Mouse (Mus musculus): ENCODE measurements at regions not wholly inside any gene's neighbourhood (a gene's known extent, or its start where the extent isn't known, plus 50 kb on each side); places are given as distances from the start of the nearest gene placed in this dataset.

DNA sequence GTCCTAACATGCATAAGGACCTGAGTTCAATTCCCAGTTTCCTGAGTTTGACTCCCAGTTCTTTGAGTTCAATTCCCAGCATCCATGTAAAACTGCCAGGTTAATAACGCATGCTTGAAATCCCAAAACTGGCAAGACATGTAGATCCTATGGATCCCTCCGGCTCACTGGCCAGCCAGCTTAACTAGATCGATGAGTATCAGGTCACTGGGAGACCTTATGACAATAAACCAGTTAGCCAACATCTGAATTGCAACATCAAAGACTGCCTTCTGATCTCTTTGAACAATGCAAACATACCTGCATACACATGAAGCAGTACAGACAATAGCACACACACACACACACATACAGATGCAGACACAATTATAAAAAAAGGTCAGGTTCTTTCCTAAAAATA is 762.0 kb upstream of the Cited2 start:
- H3K4me3 ChIP-seq (ENCODE audit: low read depth, low read length) = no peak overlapping the region
- no peaks in the 10 kb centered on the region for H3K9me3 ChIP-seq (ENCODE audit: control insufficient read depth, low read depth, low read length)
- H3K27ac ChIP-seq (ENCODE audit: low read length) = no peak overlapping the region
- no peak for ATAC-seq (ENCODE audit: insufficient number of reproducible peaks, insufficient read depth, low FRiP score, low read depth)
- no peaks in the 10 kb centered on the region for H3K36me3 ChIP-seq (ENCODE audit: control insufficient read depth, insufficient read depth, low read length)
- H3K27me3 ChIP-seq (ENCODE audit: control insufficient read depth, insufficient read depth, low read length) = no peaks in the 10 kb centered on the region
- no peaks in the 10 kb centered on the region for H3K4me1 ChIP-seq (ENCODE audit: control insufficient read depth, insufficient read depth, low read length)
- no peak overlapping the region for H3K9ac ChIP-seq (replicated peaks; ENCODE audit: low read depth, low read length)
- H3K4me2 ChIP-seq (replicated peaks; ENCODE audit: low read depth, low read length) = no peak overlapping the region
- 84% methylated on average over 3 of the region's 3 CpGs for WGBS

DNA sequence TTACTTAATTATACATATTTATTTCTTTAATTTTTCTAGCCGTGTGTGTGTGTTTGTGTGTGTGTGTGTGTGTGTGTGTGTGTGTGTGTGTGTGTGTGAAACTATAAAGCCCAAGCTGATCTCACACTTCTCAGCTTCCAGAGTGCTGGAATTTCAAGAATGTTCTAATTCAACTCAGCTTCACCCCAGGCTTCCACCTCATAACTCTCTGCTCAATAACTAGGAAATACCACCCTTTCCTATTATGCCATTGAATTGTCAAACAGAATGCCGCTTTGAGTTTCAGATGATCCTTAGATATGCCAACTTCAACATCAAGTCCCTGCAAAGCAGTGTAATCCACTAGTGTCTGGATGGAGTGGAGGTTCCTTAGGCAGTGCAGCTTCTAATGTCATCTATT is 760.6 kb upstream of the Cited2 start:
- H3K4me2 ChIP-seq (replicated peaks; ENCODE audit: low read depth, low read length) = no peak overlapping the region
- no peaks in the 10 kb centered on the region for H3K27me3 ChIP-seq (ENCODE audit: control insufficient read depth, insufficient read depth, low read length)
- H3K4me3 ChIP-seq (ENCODE audit: low read depth, low read length) = no peak overlapping the region
- 57% methylated on average over 2 of the region's 2 CpGs for WGBS
- no peaks in the 10 kb centered on the region for H3K9me3 ChIP-seq (ENCODE audit: control insufficient read depth, low read depth, low read length)
- H3K27ac ChIP-seq (ENCODE audit: low read length) = no peak overlapping the region
- H3K4me1 ChIP-seq (ENCODE audit: control insufficient read depth, insufficient read depth, low read length) = no peaks in the 10 kb centered on the region
- ATAC-seq (ENCODE audit: insufficient number of reproducible peaks, insufficient read depth, low FRiP score, low read depth) = no peak
- H3K9ac ChIP-seq (replicated peaks; ENCODE audit: low read depth, low read length) = no peak overlapping the region
- no peaks in the 10 kb centered on the region for H3K36me3 ChIP-seq (ENCODE audit: control insufficient read depth, insufficient read depth, low read length)

DNA sequence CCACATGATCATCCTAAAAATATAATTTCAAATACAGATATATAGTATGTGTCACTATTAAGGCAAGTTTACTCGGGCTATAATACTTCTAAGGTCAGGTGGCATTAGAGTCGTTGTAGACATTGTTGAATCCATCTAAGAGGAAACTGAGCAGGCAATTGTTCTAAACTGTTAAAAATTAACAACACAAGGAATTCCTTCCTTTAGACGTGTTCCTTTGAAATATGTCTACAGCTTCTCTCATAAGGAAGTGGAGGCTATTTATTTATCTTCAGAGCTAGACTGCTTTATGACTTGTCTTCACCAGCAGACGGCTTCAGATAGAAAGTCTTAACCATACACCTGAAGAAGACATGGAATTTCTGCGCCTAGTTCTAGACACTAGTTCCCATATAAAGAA is 744.2 kb upstream of the Cited2 start:
- no peaks in the 10 kb centered on the region for H3K4me1 ChIP-seq (ENCODE audit: control insufficient read depth, insufficient read depth, low read length)
- ATAC-seq (ENCODE audit: insufficient number of reproducible peaks, insufficient read depth, low FRiP score, low read depth) = no peak
- H3K9me3 ChIP-seq (ENCODE audit: control insufficient read depth, low read depth, low read length) = no peaks in the 10 kb centered on the region; the same call in 1 of the 2 replicates
- no peak overlapping the region for H3K9ac ChIP-seq (replicated peaks; ENCODE audit: low read depth, low read length)
- no peak overlapping the region for H3K27ac ChIP-seq (ENCODE audit: low read length)
- H3K4me3 ChIP-seq (ENCODE audit: low read depth, low read length) = no peak overlapping the region
- H3K36me3 ChIP-seq (ENCODE audit: control insufficient read depth, insufficient read depth, low read length) = no peaks in the 10 kb centered on the region
- WGBS = 68% methylated on average over 5 of the region's 5 CpGs
- no peaks in the 10 kb centered on the region for H3K27me3 ChIP-seq (ENCODE audit: control insufficient read depth, insufficient read depth, low read length)
- no peak overlapping the region for H3K4me2 ChIP-seq (replicated peaks; ENCODE audit: low read depth, low read length)

DNA sequence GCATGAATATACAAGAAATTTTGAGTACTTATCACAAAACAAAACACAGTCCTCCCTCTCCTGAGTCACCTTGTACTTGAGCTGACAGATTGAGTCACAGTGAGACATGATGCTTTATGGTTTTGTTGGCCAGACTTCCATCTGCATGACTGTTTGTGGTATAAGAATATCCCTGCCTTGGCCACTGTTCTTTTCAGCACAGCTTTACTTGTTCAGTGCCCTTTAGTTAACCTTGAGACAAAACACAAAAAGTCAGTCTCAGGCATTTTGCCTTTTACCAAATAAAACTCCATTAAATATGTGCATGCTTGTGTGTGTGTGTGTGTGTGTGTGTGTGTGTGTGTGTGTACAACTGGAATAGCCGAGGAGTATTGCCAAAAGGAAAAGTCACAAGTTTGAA is 732.8 kb upstream of the Cited2 start:
- WGBS = 65% methylated on average over 1 of the region's 1 CpGs
- no peak for ATAC-seq (ENCODE audit: insufficient number of reproducible peaks, insufficient read depth, low FRiP score, low read depth)
- H3K4me2 ChIP-seq (replicated peaks; ENCODE audit: low read depth, low read length) = no peak overlapping the region

DNA sequence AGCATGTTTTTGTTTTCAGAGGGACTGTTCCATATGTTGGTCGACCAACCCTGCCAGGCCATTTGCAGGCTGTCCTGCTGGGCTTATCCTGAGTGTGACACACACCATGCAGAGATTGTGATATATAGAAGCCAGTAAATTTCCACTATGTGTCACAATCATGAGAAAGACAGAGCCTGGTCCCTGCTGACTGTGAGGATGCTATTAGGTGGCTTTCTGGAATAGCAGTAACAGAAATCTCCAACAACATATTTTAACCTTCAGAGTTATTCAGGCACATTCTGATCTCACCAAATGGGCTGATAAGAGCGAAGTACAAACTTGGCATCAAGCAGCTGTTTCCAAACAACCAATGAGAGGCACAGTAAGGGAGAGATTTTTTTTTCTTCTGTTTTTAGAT is 729.2 kb upstream of the Cited2 start:
- Histone ChIP-seq H3K27me3 (ENCODE audit: control insufficient read depth, insufficient read depth, low read length) (no peaks in the 10 kb centered on the region), H3K9me3 (ENCODE audit: control insufficient read depth, low read depth, low read length) (no peaks in the 10 kb centered on the region), H3K9ac (replicated peaks; ENCODE audit: low read depth, low read length) (no peak overlapping the region), H3K27ac (ENCODE audit: low read length) (no peak overlapping the region), H3K36me3 (ENCODE audit: control insufficient read depth, insufficient read depth, low read length) (no peaks in the 10 kb centered on the region), H3K4me1 (ENCODE audit: control insufficient read depth, insufficient read depth, low read length) (no peaks in the 10 kb centered on the region), H3K4me2 (replicated peaks; ENCODE audit: low read depth, low read length) (no peak overlapping the region), H3K4me3 (ENCODE audit: low read depth, low read length) (no peak overlapping the region)
- ATAC-seq (ENCODE audit: insufficient number of reproducible peaks, insufficient read depth, low FRiP score, low read depth) = no peak
- 55% methylated on average over 2 of the region's 2 CpGs for whole genome bisulfite sequencing

More for the DNA sequence above, 732.8 kb upstream of the Cited2 start:
- Histone ChIP-seq H3K9ac (replicated peaks; ENCODE audit: low read depth, low read length) (no peak overlapping the region), H3K4me1 (ENCODE audit: control insufficient read depth, insufficient read depth, low read length) (no peaks in the 10 kb centered on the region), H3K36me3 (ENCODE audit: control insufficient read depth, insufficient read depth, low read length) (no peaks in the 10 kb centered on the region), H3K27me3 (ENCODE audit: control insufficient read depth, insufficient read depth, low read length) (no peaks in the 10 kb centered on the region), H3K27ac (ENCODE audit: low read length) (no peak overlapping the region), H3K9me3 (ENCODE audit: control insufficient read depth, low read depth, low read length) (no peaks in the 10 kb centered on the region), H3K4me3 (ENCODE audit: low read depth, low read length) (no peak overlapping the region)

DNA sequence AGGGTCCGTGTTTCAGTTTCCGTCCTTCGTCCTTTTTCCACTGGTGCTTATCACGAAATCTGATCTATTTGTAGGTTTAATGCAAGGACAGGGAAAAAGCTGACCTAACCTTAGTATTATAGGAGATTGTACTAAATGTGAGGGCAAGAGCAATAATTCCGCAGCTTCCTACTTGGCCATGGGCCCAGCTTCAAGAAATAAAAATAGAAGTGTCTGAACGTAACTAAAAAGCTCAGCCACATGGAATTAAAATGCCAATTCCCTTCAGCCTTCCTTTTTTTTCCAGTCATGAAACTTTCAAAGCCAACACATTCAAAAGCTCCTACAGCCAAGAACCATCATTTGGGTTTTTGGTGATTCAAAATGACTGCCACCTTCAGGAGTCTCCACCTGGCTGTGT is 728.5 kb upstream of the Cited2 start:
- Histone ChIP-seq H3K9me3 (ENCODE audit: control insufficient read depth, low read depth, low read length) (no peaks in the 10 kb centered on the region), H3K27me3 (ENCODE audit: control insufficient read depth, insufficient read depth, low read length) (no peaks in the 10 kb centered on the region), H3K4me3 (ENCODE audit: low read depth, low read length) (no peak overlapping the region), H3K9ac (replicated peaks; ENCODE audit: low read depth, low read length) (no peak overlapping the region), H3K27ac (ENCODE audit: low read length) (no peak overlapping the region), H3K4me2 (replicated peaks; ENCODE audit: low read depth, low read length) (no peak overlapping the region), H3K4me1 (ENCODE audit: control insufficient read depth, insufficient read depth, low read length) (no peaks in the 10 kb centered on the region), H3K36me3 (ENCODE audit: control insufficient read depth, insufficient read depth, low read length) (no peaks in the 10 kb centered on the region)
- 50% methylated on average over 6 of the region's 6 CpGs for WGBS
- ATAC-seq (ENCODE audit: insufficient number of reproducible peaks, insufficient read depth, low FRiP score, low read depth) = no peak

DNA sequence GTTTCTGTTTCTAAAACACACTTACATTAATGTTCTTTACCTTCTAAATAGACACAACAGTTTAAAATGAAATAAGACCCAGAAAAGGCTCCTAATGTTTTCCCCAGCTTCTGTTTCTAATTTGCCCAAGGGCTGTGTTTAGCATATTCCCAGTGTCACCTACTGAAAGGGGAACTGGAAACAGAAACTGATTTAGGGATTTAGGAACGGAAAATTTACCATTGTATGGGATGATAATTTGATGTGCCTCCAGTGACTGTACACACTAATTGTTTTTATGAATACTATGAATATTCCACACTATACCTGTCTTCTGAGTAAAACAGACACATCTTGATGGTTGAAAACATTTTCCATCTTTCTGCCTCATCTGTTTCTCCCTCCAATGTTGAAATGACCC is 728.0 kb upstream of the Cited2 start:
- H3K4me2 ChIP-seq (replicated peaks; ENCODE audit: low read depth, low read length) = no peak overlapping the region
- no peak for ATAC-seq (ENCODE audit: insufficient number of reproducible peaks, insufficient read depth, low FRiP score, low read depth)

DNA sequence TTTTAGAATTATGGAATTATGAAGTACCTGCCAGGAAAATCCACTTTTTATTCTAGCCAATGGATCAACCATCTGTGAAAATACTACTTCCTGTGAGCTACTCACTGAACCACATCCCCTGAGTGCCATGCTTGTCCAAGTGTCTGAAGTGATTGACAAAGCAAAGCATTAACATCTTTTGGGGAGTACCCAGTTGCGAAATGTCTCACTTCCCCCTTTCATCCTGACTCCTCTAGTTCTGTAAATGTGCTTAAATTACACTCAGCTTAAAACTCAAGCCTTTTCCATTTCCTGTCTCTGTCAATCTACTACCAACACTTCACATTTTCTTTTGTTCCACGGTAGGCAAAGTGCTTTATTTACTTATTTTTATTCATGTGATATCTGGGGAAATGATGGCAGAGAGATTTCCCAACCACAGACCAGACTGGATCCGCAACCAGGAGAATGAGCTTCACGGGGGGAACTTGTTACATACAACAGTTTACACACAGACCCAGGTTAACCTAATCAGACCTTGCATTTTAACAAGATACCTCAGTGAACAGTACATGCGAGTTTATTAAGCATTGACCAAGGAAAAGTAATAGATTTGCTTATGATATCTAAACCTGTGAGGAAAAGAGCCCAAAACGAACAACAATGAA is 726.1 kb upstream of the Cited2 start:
- no peaks in the 10 kb centered on the region for H3K36me3 ChIP-seq (ENCODE audit: control insufficient read depth, insufficient read depth, low read length)
- H3K9me3 ChIP-seq (ENCODE audit: control insufficient read depth, low read depth, low read length) = no peaks in the 10 kb centered on the region
- ATAC-seq (ENCODE audit: insufficient number of reproducible peaks, insufficient read depth, low FRiP score, low read depth) = no peak
- H3K27me3 ChIP-seq (ENCODE audit: control insufficient read depth, insufficient read depth, low read length) = no peaks in the 10 kb centered on the region
- H3K9ac ChIP-seq (replicated peaks; ENCODE audit: low read depth, low read length) = no peak overlapping the region
- no peaks in the 10 kb centered on the region for H3K4me1 ChIP-seq (ENCODE audit: control insufficient read depth, insufficient read depth, low read length)
- WGBS = 77% methylated on average over 6 of the region's 6 CpGs
- H3K4me3 ChIP-seq (ENCODE audit: low read depth, low read length) = no peak overlapping the region
- no peak overlapping the region for H3K27ac ChIP-seq (ENCODE audit: low read length)
- H3K4me2 ChIP-seq (replicated peaks; ENCODE audit: low read depth, low read length) = no peak overlapping the region

More for the DNA sequence above, 728.0 kb upstream of the Cited2 start:
- no peak overlapping the region for H3K27ac ChIP-seq (ENCODE audit: low read length)
- no peak overlapping the region for H3K9ac ChIP-seq (replicated peaks; ENCODE audit: low read depth, low read length)
- H3K9me3 ChIP-seq (ENCODE audit: control insufficient read depth, low read depth, low read length) = no peaks in the 10 kb centered on the region
- no peaks in the 10 kb centered on the region for H3K36me3 ChIP-seq (ENCODE audit: control insufficient read depth, insufficient read depth, low read length)
- 76% methylated on average over 1 of the region's 1 CpGs for WGBS
- no peak overlapping the region for H3K4me3 ChIP-seq (ENCODE audit: low read depth, low read length)
- H3K27me3 ChIP-seq (ENCODE audit: control insufficient read depth, insufficient read depth, low read length) = no peaks in the 10 kb centered on the region
- no peaks in the 10 kb centered on the region for H3K4me1 ChIP-seq (ENCODE audit: control insufficient read depth, insufficient read depth, low read length)

DNA sequence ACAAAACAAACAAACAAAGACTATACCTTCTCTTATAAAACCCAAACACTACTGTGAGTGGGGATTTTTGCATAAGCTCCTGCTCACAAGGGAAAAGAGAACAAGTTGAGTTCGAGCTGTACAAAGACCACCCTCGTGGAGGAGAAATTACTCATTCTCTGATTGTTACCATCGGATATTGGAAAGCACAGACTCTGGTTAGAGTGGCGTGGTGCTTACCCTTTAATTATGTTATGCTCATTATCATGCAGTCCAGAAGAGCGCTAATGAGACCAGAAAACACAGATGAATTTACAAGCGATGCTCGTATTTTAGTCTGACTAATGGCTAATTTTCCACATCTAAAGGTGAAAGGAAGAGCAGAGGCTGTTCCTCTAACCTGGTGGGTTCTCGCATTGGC is 721.7 kb upstream of the Cited2 start:
- H3K9me3 ChIP-seq (ENCODE audit: control insufficient read depth, low read depth, low read length) = no peaks in the 10 kb centered on the region
- WGBS = 84% methylated on average over 8 of the region's 8 CpGs
- H3K9ac ChIP-seq (replicated peaks; ENCODE audit: low read depth, low read length) = no peak overlapping the region
- no peaks in the 10 kb centered on the region for H3K27me3 ChIP-seq (ENCODE audit: control insufficient read depth, insufficient read depth, low read length)
- no peaks in the 10 kb centered on the region for H3K36me3 ChIP-seq (ENCODE audit: control insufficient read depth, insufficient read depth, low read length)
- no peak overlapping the region for H3K27ac ChIP-seq (ENCODE audit: low read length)
- H3K4me3 ChIP-seq (ENCODE audit: low read depth, low read length) = no peak overlapping the region
- H3K4me2 ChIP-seq (replicated peaks; ENCODE audit: low read depth, low read length) = no peak overlapping the region
- no peaks in the 10 kb centered on the region for H3K4me1 ChIP-seq (ENCODE audit: control insufficient read depth, insufficient read depth, low read length)
- ATAC-seq (ENCODE audit: insufficient number of reproducible peaks, insufficient read depth, low FRiP score, low read depth) = no peak

Measured in stomach, embryonic 14.5 days (tissue).